Mouse (Mus musculus) G1E (cell line): ENCODE data around the gene Itga3. TPM values are rescaled to one million over a fixed set of nuclear protein-coding genes. Genes with fewer than 3 reads are reported as not detected.

Experiments
- ATAC-seq: 2 replicates; pipeline ENCODE4 v1.8.0; 2016; ENCODE audit warnings: mild to moderate bottlenecking; ENCODE audit not compliant: insufficient number of reproducible peaks, poor library complexity, low FRiP score, severe bottlenecking; ENCODE audit errors: extremely low read depth
- DNase-seq: peaks from one replicate; pipeline ENCODE4 v3.0.0; 2012; ENCODE audit warnings: low spot score
- H3K27me3 ChIP-seq: 2 replicates; pipeline ENCODE4 v1.6.1; 2012; ENCODE audit warnings: mild to moderate bottlenecking, low read length, inconsistent platforms; ENCODE audit not compliant: insufficient read depth
- H3K36me3 ChIP-seq: replicated peaks from 2 replicates; pipeline ENCODE3; 2012; ENCODE audit warnings: mild to moderate bottlenecking, inconsistent platforms
- H3K4me1 ChIP-seq: 2 replicates; pipeline ENCODE4 v1.6.1; 2012; ENCODE audit warnings: low read depth, low read length, inconsistent platforms, mixed read lengths; ENCODE audit not compliant: insufficient read depth
- H3K4me3 ChIP-seq: 2 replicates; pipeline ENCODE4 v1.5.1; 2012; ENCODE audit warnings: low read depth, mild to moderate bottlenecking, inconsistent platforms, low read length, moderate library complexity, mixed read lengths
- H3K9me3 ChIP-seq: replicated peaks from 2 replicates; pipeline ENCODE4 v1.6.1; 2012; ENCODE audit warnings: inconsistent platforms
- CTCF ChIP-seq: IDR thresholded peaks from 2 replicates; pipeline ENCODE4 v1.5.1; 2012; ENCODE audit warnings: low read depth, low read length, inconsistent platforms, mixed read lengths
- GATA1 ChIP-seq: IDR thresholded peaks from 2 replicates; pipeline ENCODE4 v1.6.1; 2012; ENCODE audit warnings: borderline replicate concordance, low read length, inconsistent platforms, mixed read lengths
- GATA2 ChIP-seq: IDR thresholded peaks from 2 replicates; pipeline ENCODE4 v1.6.1; 2012; ENCODE audit warnings: low read depth, low read length, inconsistent platforms, borderline replicate concordance
- POLR2AphosphoS5 ChIP-seq: IDR thresholded peaks from 2 replicates; pipeline ENCODE4 v1.6.1; 2012; ENCODE audit warnings: low read depth, low read length, inconsistent platforms; ENCODE audit not compliant: insufficient replicate concordance
- TAL1 ChIP-seq: conservative IDR thresholded peaks from 2 replicates; pipeline ENCODE4 v1.6.1; 2012; ENCODE audit warnings: low read depth, low read length, inconsistent platforms, mixed read lengths
- polyA plus RNA-seq: library from polyadenylated mRNA; stranded (reverse); fragments of >175 nt; gene quantifications from 2 replicates; pipeline ENCODE4 v1.2.3, GENCODE M21; 2012
- total RNA-seq, 2 experiments: library from RNA; stranded (forward) in 1 of 2; stranded (reverse) in 1 of 2; fragments of 200-1000 nt in 1 of 2; fragments of >200 nt in 1 of 2; fragmentation: Nextera tagmentation in 1 of 2; gene quantifications; 2 replicates each; pipeline ENCODE4 v1.2.3; 2014 to 2017

Gene Itga3
- total and polyA plus RNA-seq, 3 experiments = 0.27 TPM; not detected in 2

- no peak for ATAC-seq
- H3K4me1 ChIP-seq = peaks cover 59% of the 10 kb centered on the region
- H3K36me3 ChIP-seq = peaks cover 82% of the 10 kb centered on the region
- TF ChIP-seq POLR2AphosphoS5 = no peak
- TF ChIP-seq GATA1 = no peak
- no peak for TF ChIP-seq GATA2
- TF ChIP-seq CTCF = no peak
- TF ChIP-seq TAL1 = no peak
- no peaks in the 10 kb centered on the region for H3K27me3 ChIP-seq
- no peaks in the 10 kb centered on the region for H3K9me3 ChIP-seq
- DNase-seq = no peak
- no peak overlapping the region for H3K4me3 ChIP-seq
Measured at GRCm38 (mm10) chr11:95036521-95036920, 40.1 kb downstream of the Itga3 start.

DNA sequence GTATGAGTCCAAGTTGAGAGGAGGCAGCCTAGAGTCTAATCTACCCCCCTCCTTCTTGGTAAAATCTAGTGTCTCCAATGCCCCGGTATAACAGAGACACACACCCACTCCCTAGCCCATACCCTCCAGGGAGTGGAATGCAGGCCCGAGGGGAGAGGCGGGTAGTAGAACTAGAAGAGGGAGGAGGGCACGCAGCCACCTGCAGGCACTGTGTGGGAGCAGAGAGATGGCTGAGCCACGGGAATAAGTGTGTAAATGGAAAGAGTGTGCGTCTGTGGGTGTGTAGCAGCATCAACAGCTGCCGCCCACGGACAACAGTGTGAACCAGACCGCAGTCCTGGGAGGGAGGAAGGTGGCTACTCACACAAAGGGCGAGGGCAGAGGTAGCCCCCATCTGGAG lies 41.7 kb downstream of the Itga3 start:
- DNase-seq = no peak
- TF ChIP-seq CTCF (no peak), GATA2 (no peak), TAL1 (no peak), POLR2AphosphoS5 (no peak), GATA1 (no peak)
- no peaks in the 10 kb centered on the region for H3K27me3 ChIP-seq
- H3K9me3 ChIP-seq = no peaks in the 10 kb centered on the region
- H3K4me1 ChIP-seq = peaks cover 44% of the 10 kb centered on the region
- peaks cover 82% of the 10 kb centered on the region for H3K36me3 ChIP-seq
- no peak overlapping the region; the same call in 1 of the 2 replicates for H3K4me3 ChIP-seq
- ATAC-seq = no peak

DNA sequence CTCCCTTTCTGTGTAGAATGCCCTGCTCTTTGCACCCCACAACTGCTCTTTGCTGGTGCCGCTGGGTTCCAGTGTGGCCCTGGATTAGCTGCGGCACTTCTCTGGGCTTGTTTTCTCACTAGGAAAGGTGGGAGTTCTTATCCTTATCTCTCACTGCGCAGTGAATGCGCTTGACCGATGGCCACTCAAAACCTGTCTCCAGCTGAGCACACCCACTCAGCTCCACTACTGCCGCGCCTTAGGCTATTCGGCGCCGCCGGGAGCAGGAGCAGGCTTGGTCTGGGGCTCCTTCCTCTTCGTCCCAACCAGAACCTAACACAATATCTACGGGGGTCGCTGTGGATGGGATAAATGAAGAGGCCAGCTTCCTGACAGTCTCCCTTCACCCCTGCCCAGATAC lies 43.0 kb downstream of the Itga3 start:
- Histone ChIP-seq H3K4me1 (peaks cover 38% of the 10 kb centered on the region), H3K27me3 (no peaks in the 10 kb centered on the region), H3K36me3 (peaks cover 82% of the 10 kb centered on the region), H3K9me3 (no peaks in the 10 kb centered on the region), H3K4me3 (no peak overlapping the region; the same call in 1 of the 2 replicates)
- no peak for TF ChIP-seq TAL1
- no peak for TF ChIP-seq POLR2AphosphoS5
- TF ChIP-seq GATA2 = no peak
- TF ChIP-seq GATA1 = no peak
- ATAC-seq (no peak), DNase-seq (no peak)

DNA sequence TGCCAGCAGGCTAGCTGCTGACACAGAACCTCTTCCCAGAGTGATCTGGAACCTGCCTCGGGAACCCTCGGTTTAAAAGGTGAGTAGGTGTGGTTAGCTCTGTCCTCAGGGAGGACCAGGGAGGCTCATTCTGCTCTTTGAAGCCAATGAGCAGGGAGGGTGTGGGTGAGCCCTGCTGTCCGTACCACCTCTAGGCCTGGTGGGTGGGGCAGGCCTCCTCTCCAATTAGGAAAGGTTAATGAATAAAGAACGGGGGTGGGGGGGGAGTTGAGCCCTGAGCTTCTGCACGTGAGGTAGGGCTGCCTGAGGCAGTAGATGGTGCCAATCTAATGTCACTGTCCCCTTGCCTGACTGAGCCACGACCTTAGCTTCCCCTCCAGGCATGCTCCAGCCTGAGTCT lies 43.7 kb downstream of the Itga3 start:
- Histone ChIP-seq H3K36me3 (peaks cover 82% of the 10 kb centered on the region), H3K9me3 (no peaks in the 10 kb centered on the region), H3K4me3 (no peak overlapping the region; the same call in 1 of the 2 replicates), H3K4me1 (peaks cover 39% of the 10 kb centered on the region), H3K27me3 (no peaks in the 10 kb centered on the region)
- TF ChIP-seq GATA1 = no peak
- no peak for TF ChIP-seq CTCF
- no peak for TF ChIP-seq GATA2
- no peak for TF ChIP-seq TAL1
- TF ChIP-seq POLR2AphosphoS5 = no peak
- ATAC-seq (no peak), DNase-seq (no peak)

DNA sequence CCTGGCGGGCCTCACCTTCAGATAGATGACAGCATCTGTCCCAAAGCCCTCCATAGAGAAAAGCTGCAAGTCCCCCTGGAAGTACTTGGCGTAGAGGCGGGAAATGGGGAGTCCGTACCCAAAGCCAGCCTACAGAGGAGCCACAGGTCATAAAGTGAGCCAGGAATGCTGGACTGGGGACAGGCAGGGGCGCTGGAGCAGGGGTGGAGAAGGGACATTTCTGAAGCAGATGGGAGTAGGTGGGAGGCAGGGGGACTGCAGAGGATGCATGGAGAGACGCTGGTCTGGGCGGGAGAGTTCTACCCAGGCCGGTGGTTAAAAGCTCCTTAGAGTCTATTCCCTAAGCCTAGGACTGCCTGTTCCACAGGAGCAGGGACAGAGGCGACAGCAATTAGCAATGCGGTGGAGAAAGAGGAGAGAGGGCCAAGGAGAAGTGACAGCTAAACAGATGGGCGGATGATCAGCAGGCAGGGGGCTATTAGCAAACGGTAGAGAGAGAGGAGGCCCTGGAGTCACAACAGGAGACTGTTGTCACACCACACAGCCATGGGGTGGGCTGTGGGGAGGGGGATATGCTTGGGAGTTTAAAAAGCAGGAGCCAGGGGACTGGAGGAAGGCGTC lies 48.6 kb downstream of the Itga3 start:
- DNase-seq = no peak
- ATAC-seq = no peak
- Histone ChIP-seq H3K4me3 (no peak overlapping the region), H3K36me3 (peaks cover 82% of the 10 kb centered on the region), H3K4me1 (peaks cover 48% of the 10 kb centered on the region), H3K9me3 (no peaks in the 10 kb centered on the region), H3K27me3 (no peaks in the 10 kb centered on the region)
- TF ChIP-seq GATA1 = no peak
- no peak for TF ChIP-seq CTCF
- TF ChIP-seq GATA2 = no peak
- TF ChIP-seq TAL1 = no peak
- no peak for TF ChIP-seq POLR2AphosphoS5

DNA sequence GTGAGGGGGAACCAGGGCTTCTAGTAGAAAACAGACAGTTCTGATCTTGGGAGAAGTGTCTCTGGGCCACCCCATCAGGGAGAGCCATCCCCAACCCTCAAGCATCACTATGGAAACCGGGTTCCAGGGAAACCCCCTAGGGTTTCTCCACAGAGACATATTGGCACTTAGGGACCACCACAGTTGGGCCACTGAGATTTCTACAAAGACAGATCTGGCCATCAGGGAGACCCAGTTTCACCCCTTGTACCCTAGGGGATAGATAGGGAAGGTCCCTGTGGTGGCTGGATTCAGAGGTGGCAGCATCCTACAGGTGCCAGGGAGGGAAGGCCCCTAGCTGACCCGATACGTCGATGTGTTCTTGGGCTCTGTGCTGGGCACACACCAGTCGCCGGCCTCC lies 49.8 kb downstream of the Itga3 start:
- peaks cover 85% of the 10 kb centered on the region for H3K36me3 ChIP-seq
- peaks cover 52% of the 10 kb centered on the region for H3K4me1 ChIP-seq
- no peaks in the 10 kb centered on the region for H3K9me3 ChIP-seq

More for the DNA sequence above, 49.8 kb downstream of the Itga3 start:
- TF ChIP-seq CTCF (no peak), GATA1 (no peak), GATA2 (no peak), POLR2AphosphoS5 (no peak; the same call in 1 of the 2 replicates), TAL1 (no peak)
- DNase-seq = no peak
- ATAC-seq = no peak
- H3K4me3 ChIP-seq = no peak overlapping the region
- no peaks in the 10 kb centered on the region for H3K27me3 ChIP-seq
